Mouse (Mus musculus) stomach, embryonic 16.5 days (tissue): ENCODE data around the gene Spag8. TPM values are rescaled to one million over a fixed set of nuclear protein-coding genes. Genes with fewer than 3 reads are reported as not detected.

Experiments used
- ATAC-seq: fragments of 200-750 bp; cut with Nextera tagmentation; 2 replicates; pipeline ENCODE4 v1.8.0; 2017; ENCODE audit warnings: moderate number of reproducible peaks, moderate TSS enrichment; ENCODE audit not compliant: insufficient read depth, low FRiP score
- H3K27ac ChIP-seq: fragments of 300-500 bp; sonication (generic); 2 replicates; pipeline ENCODE4 v1.5.1; 2014; ENCODE audit warnings: low read length
- H3K27me3 ChIP-seq: fragments of 300-500 bp; sonication (generic); 2 replicates; pipeline ENCODE4 v1.6.1; 2014; ENCODE audit warnings: low read length, control low read depth, mixed read lengths; ENCODE audit not compliant: control insufficient read depth, insufficient read depth
- H3K36me3 ChIP-seq: fragments of 300-500 bp; sonication (generic); 2 replicates; pipeline ENCODE4 v1.6.1; 2014; ENCODE audit warnings: low read length; ENCODE audit not compliant: control insufficient read depth, insufficient read depth
- H3K4me1 ChIP-seq: fragments of 300-500 bp; sonication (generic); 2 replicates; pipeline ENCODE4 v1.6.1; 2014; ENCODE audit warnings: low read length, control low read depth, mixed read lengths; ENCODE audit not compliant: control insufficient read depth, insufficient read depth
- H3K4me2 ChIP-seq: fragments of 300-500 bp; sonication (generic); 2 replicates; pipeline ENCODE4 v1.6.1; 2014; ENCODE audit warnings: low read depth, low read length, mixed read lengths
- H3K4me3 ChIP-seq: fragments of 300-500 bp; sonication (generic); replicated peaks from 2 replicates; pipeline ENCODE4 v1.5.1; 2014; ENCODE audit warnings: mild to moderate bottlenecking, low read length
- H3K9ac ChIP-seq: fragments of 300-500 bp; sonication (generic); 2 replicates; pipeline ENCODE4 v1.6.1; 2014; ENCODE audit warnings: low read length
- H3K9me3 ChIP-seq: fragments of 300-500 bp; sonication (generic); replicated peaks from 2 replicates; pipeline ENCODE4 v1.6.1; 2016; ENCODE audit warnings: low read length, control low read depth; ENCODE audit not compliant: control insufficient read depth
- WGBS: fragments of 180-500 bp; shearing (Covaris S2); extraction: QIAGEN DNeasy Blood & Tissue Kit; methylation state at CpG from one replicate; pipeline ENCODE4 v1.1.7; 2014; 5-methylcytosine and 5-hydroxymethylcytosine counted together
- microRNA-seq: library from miRNA; unstranded; fragments of <30 nt; microRNA quantifications from one replicate; pipeline ENCODE4, GENCODE M21; 2016
- polyA plus RNA-seq: library from polyadenylated mRNA; unstranded; fragments of >200 nt; fragmentation: Nextera tagmentation; extraction: Ambion mirVana; gene quantifications from 2 replicates; pipeline ENCODE4 v1.2.1, GENCODE M21; 2015

The Spag8 gene
- polyA plus RNA-seq, 1 experiment from 2014 or later, result 1.3 TPM

- ATAC-seq, result no peak
- Histone ChIP-seq H3K36me3 (no peaks in the 10 kb centered on the region), H3K9me3 (0 out of 2 replicates have a peak, but pooled peaks cover 5% of the 10 kb centered on the region), H3K27me3 (no peaks in the 10 kb centered on the region), H3K4me2 (no peak overlapping the region), H3K9ac (no peak overlapping the region), H3K4me1 (no peaks in the 10 kb centered on the region), H3K4me3 (no peak overlapping the region), H3K27ac (no peak overlapping the region)
- 81% methylated on average over 4 of the region's 4 CpGs for WGBS
These were observed 33.1 kb downstream of the Spag8 start for GRCm38 (mm10) chr4:43620146-43620778.

GRCm38 (mm10) chr4:43613060-43613730, 40.2 kb downstream of the Spag8 start:
- no peaks in the 10 kb centered on the region for H3K36me3 ChIP-seq
- H3K27me3 ChIP-seq, result no peaks in the 10 kb centered on the region
- no peaks in the 10 kb centered on the region for H3K4me1 ChIP-seq
- H3K9ac ChIP-seq, result no peak overlapping the region
- H3K9me3 ChIP-seq, result no peaks in the 10 kb centered on the region
- no peak overlapping the region for H3K4me2 ChIP-seq
- 54% methylated on average over 3 of the region's 3 CpGs for WGBS
- ATAC-seq, result no peak
- no peak overlapping the region for H3K27ac ChIP-seq
- no peak overlapping the region for H3K4me3 ChIP-seq

- Histone ChIP-seq H3K4me2 (no peak overlapping the region), H3K9ac (no peak overlapping the region), H3K36me3 (no peaks in the 10 kb centered on the region), H3K4me1 (no peaks in the 10 kb centered on the region), H3K4me3 (no peak overlapping the region), H3K9me3 (no peaks in the 10 kb centered on the region), H3K27ac (no peak overlapping the region), H3K27me3 (no peaks in the 10 kb centered on the region)
- WGBS, result 50% methylated on average over 10 of the region's 10 CpGs
- no peak for ATAC-seq
These were observed 40.9 kb downstream of the Spag8 start for GRCm38 (mm10) chr4:43612534-43612933.

GRCm38 (mm10) chr4:43604751-43605685, 48.4 kb downstream of the Spag8 start:
- H3K9ac ChIP-seq, result no peak overlapping the region
- 56% methylated on average over 9 of the region's 9 CpGs for WGBS
- ATAC-seq, result peak; percentile 68; the same call in 1 of the 2 replicates

GRCm38 (mm10) chr4:43604099-43604498, 49.3 kb downstream of the Spag8 start:
- 57% methylated on average over 3 of the region's 3 CpGs for WGBS
- Histone ChIP-seq H3K4me1 (no peaks in the 10 kb centered on the region), H3K4me2 (no peak overlapping the region), H3K9me3 (no peaks in the 10 kb centered on the region), H3K4me3 (no peak overlapping the region), H3K27ac (no peak overlapping the region), H3K27me3 (no peaks in the 10 kb centered on the region), H3K36me3 (no peaks in the 10 kb centered on the region), H3K9ac (no peak overlapping the region)
- no peak for ATAC-seq

More at GRCm38 (mm10) chr4:43604751-43605685, 48.4 kb downstream of the Spag8 start:
- no peak overlapping the region for H3K4me2 ChIP-seq
- H3K4me3 ChIP-seq, result no peak overlapping the region
- no peaks in the 10 kb centered on the region for H3K36me3 ChIP-seq
- no peak overlapping the region for H3K27ac ChIP-seq
- H3K27me3 ChIP-seq, result no peaks in the 10 kb centered on the region
- H3K4me1 ChIP-seq, result no peaks in the 10 kb centered on the region
- no peaks in the 10 kb centered on the region for H3K9me3 ChIP-seq

Small RNA genes lying within 50 kb of the gene (microRNA-seq; reads per million reads assigned to microRNA genes)
- not detected for gene Gm25262

Other genes with a start within 250 kb of the Spag8 start
- not detected in 2 replicates for gene Fam166b, start 224.5 kb downstream of the Spag8 start, polyA plus RNA-seq
- 1.7 TPM in 2 replicates for gene Tesk1, start 211.7 kb downstream of the Spag8 start, polyA plus RNA-seq
- 2.6 and 3.5 TPM in 2 replicates for gene Cd72, start 199.0 kb downstream of the Spag8 start, polyA plus RNA-seq
- not detected in 2 replicates for gene Sit1, start 169.9 kb downstream of the Spag8 start, polyA plus RNA-seq
- 106 and 113 TPM in 2 replicates for gene Ccdc107, start 160.7 kb downstream of the Spag8 start, polyA plus RNA-seq
- gene Arhgef39, start 153.9 kb downstream of the Spag8 start, polyA plus RNA-seq, result 45.0 and 46.1 TPM in 2 replicates
- gene Car9, start 146.6 kb downstream of the Spag8 start, polyA plus RNA-seq, result 22.3 and 22.9 TPM in 2 replicates
- 1,306 and 1,388 TPM in 2 replicates for gene Tpm2, start 129.8 kb downstream of the Spag8 start, polyA plus RNA-seq
- gene Creb3, start 91.3 kb downstream of the Spag8 start, polyA plus RNA-seq, result 71.4 and 84.7 TPM in 2 replicates
- gene Tln1, start 90.9 kb downstream of the Spag8 start, polyA plus RNA-seq, result 62.6 and 64.8 TPM in 2 replicates
- 25.9 and 37.2 TPM in 2 replicates for gene Rgp1, start 74.9 kb downstream of the Spag8 start, polyA plus RNA-seq
- 14.2 and 15.6 TPM in 2 replicates for gene Gba2, start 74.7 kb downstream of the Spag8 start, polyA plus RNA-seq
- gene Msmp, start 69.1 kb downstream of the Spag8 start, polyA plus RNA-seq, result 0.48 and 0.95 TPM in 2 replicates
- 8.9 and 9.6 TPM in 2 replicates for gene Npr2, start 21.7 kb downstream of the Spag8 start, polyA plus RNA-seq
- 97.0 and 101 TPM in 2 replicates for gene Hint2, start 2.9 kb upstream of the Spag8 start, polyA plus RNA-seq
- gene Tmem8b, start 15.4 kb upstream of the Spag8 start, polyA plus RNA-seq, result 3.0 and 3.5 TPM in 2 replicates
- 2.6 and 3.2 TPM in 2 replicates for gene Fam221b, start 15.6 kb upstream of the Spag8 start, polyA plus RNA-seq
- not detected in 2 replicates for gene Olfr70, start 47.2 kb upstream of the Spag8 start, polyA plus RNA-seq
- not detected in 2 replicates for gene Olfr71, start 56.7 kb upstream of the Spag8 start, polyA plus RNA-seq
- 1.6 and 2.2 TPM in 2 replicates for gene Hrct1, start 73.6 kb upstream of the Spag8 start, polyA plus RNA-seq
- 0.05 and 0.06 TPM in 2 replicates for gene Spaar, start 76.4 kb upstream of the Spag8 start, polyA plus RNA-seq
- not detected in 2 replicates for gene Olfr159, start 117.4 kb upstream of the Spag8 start, polyA plus RNA-seq
- gene Olfr156, start 170.3 kb upstream of the Spag8 start, polyA plus RNA-seq, result not detected in 2 replicates
- gene Olfr157, start 186.6 kb upstream of the Spag8 start, polyA plus RNA-seq, result not detected in 2 replicates
- gene Olfr155, start 198.0 kb upstream of the Spag8 start, polyA plus RNA-seq, result not detected in 2 replicates
- gene Reck, start 221.9 kb upstream of the Spag8 start, polyA plus RNA-seq, result 23.8 and 25.4 TPM in 2 replicates